Mouse (Mus musculus): Measurements from ENCODE around the gene Igsf3. TPM values are rescaled to one million over a fixed set of nuclear protein-coding genes. Genes with fewer than 3 reads are reported as not detected.
A peak's percentile ranks its signal among the peaks of the same experiment; 100 is the strongest.

Gene Igsf3
- total RNA-seq, 2 experiments from 2014 or later: 2.6 to 6.7 TPM

GRCm38 (mm10) chr3:101369301-101369881, 7.5 kb upstream of the Igsf3 start:
- no peak for ATAC-seq (replicated peaks; ENCODE audit: low FRiP score, poor library complexity, severe bottlenecking)

- peak; percentile 70 for ATAC-seq (replicated peaks; ENCODE audit: low FRiP score, poor library complexity, severe bottlenecking)
Observed at GRCm38 (mm10) chr3:101372345-101372980, 4.4 kb upstream of the Igsf3 start.

- 0 out of 2 replicates have a peak, but pooled peaks have one; percentile 20 for ATAC-seq (replicated peaks; ENCODE audit: low FRiP score, poor library complexity, severe bottlenecking)
Observed at GRCm38 (mm10) chr3:101377256-101378024, 557 bp downstream of the Igsf3 start.

- ATAC-seq (replicated peaks; ENCODE audit: low FRiP score, poor library complexity, severe bottlenecking): no peak; the same call in 1 of the 2 replicates
Observed at GRCm38 (mm10) chr3:101378102-101378501, 1.2 kb downstream of the Igsf3 start.

GRCm38 (mm10) chr3:101379789-101380188, 2.9 kb downstream of the Igsf3 start:
- no peak for ATAC-seq (replicated peaks; ENCODE audit: low FRiP score, poor library complexity, severe bottlenecking)

GRCm38 (mm10) chr3:101381691-101382090, 4.8 kb downstream of the Igsf3 start:
- ATAC-seq (replicated peaks; ENCODE audit: low FRiP score, poor library complexity, severe bottlenecking): no peak

GRCm38 (mm10) chr3:101382751-101383150, 5.9 kb downstream of the Igsf3 start:
- ATAC-seq (replicated peaks; ENCODE audit: low FRiP score, poor library complexity, severe bottlenecking): no peak

- ATAC-seq (replicated peaks; ENCODE audit: low FRiP score, poor library complexity, severe bottlenecking): no peak
Observed at GRCm38 (mm10) chr3:101386430-101387016, 9.6 kb downstream of the Igsf3 start.

- ATAC-seq (replicated peaks; ENCODE audit: low FRiP score, poor library complexity, severe bottlenecking): no peak
Observed at GRCm38 (mm10) chr3:101387849-101388248, 11.0 kb downstream of the Igsf3 start.

- ATAC-seq (replicated peaks; ENCODE audit: low FRiP score, poor library complexity, severe bottlenecking): no peak
Observed at GRCm38 (mm10) chr3:101389566-101389965, 12.7 kb downstream of the Igsf3 start.

- ATAC-seq (replicated peaks; ENCODE audit: low FRiP score, poor library complexity, severe bottlenecking): no peak
Observed at GRCm38 (mm10) chr3:101390472-101390871, 13.6 kb downstream of the Igsf3 start.

- no peak for ATAC-seq (replicated peaks; ENCODE audit: low FRiP score, poor library complexity, severe bottlenecking)
Observed at GRCm38 (mm10) chr3:101391991-101392390, 15.1 kb downstream of the Igsf3 start.

- no peak for ATAC-seq (replicated peaks; ENCODE audit: low FRiP score, poor library complexity, severe bottlenecking)
Observed at GRCm38 (mm10) chr3:101393103-101393644, 16.3 kb downstream of the Igsf3 start.

GRCm38 (mm10) chr3:101393659-101394539, 17.0 kb downstream of the Igsf3 start:
- ATAC-seq (replicated peaks; ENCODE audit: low FRiP score, poor library complexity, severe bottlenecking): no peak

- ATAC-seq (replicated peaks; ENCODE audit: low FRiP score, poor library complexity, severe bottlenecking): no peak
Observed at GRCm38 (mm10) chr3:101395341-101395740, 18.5 kb downstream of the Igsf3 start.

- ATAC-seq (replicated peaks; ENCODE audit: low FRiP score, poor library complexity, severe bottlenecking): no peak
Observed at GRCm38 (mm10) chr3:101396061-101396460, 19.2 kb downstream of the Igsf3 start.

- ATAC-seq (replicated peaks; ENCODE audit: low FRiP score, poor library complexity, severe bottlenecking): no peak
Observed at GRCm38 (mm10) chr3:101396726-101397263, 19.9 kb downstream of the Igsf3 start.

GRCm38 (mm10) chr3:101397422-101397821, 20.5 kb downstream of the Igsf3 start:
- no peak for ATAC-seq (replicated peaks; ENCODE audit: low FRiP score, poor library complexity, severe bottlenecking)

Measured in erythroid progenitor cell, adult 5-6 weeks (primary cell).